Mouse (Mus musculus) ES-E14 (cell line): ENCODE data around the gene Ccdc191. TPM values are rescaled to one million over a fixed set of nuclear protein-coding genes. Genes with fewer than 3 reads are reported as not detected.

ENCODE experiments used
- DNase-seq: peaks from one replicate; pipeline ENCODE4 v3.0.0-alpha.2; 2013; ENCODE audit warnings: low read depth, low spot score
- H3K27ac ChIP-seq: 2 replicates; pipeline ENCODE4 v1.5.1; 2012; ENCODE audit warnings: low read depth, mild to moderate bottlenecking, low read length, moderate library complexity, mixed read lengths; ENCODE audit not compliant: poor library complexity, insufficient read depth, severe bottlenecking
- H3K36me3 ChIP-seq: 2 replicates; pipeline ENCODE4 v1.6.1; 2012; ENCODE audit warnings: mild to moderate bottlenecking, low read length, moderate library complexity, mixed read lengths; ENCODE audit not compliant: control insufficient read depth, poor library complexity, insufficient read depth, severe bottlenecking
- H3K4me1 ChIP-seq, 2 experiments: fragments of 150-350 bp in 1 of 2; sonication (generic) in 1 of 2; 2 replicates each; pipeline ENCODE4 v1.6.1; 2012; ENCODE audit warnings: low read length in 2 of 2, mild to moderate bottlenecking in 1 of 2, mixed read lengths in 1 of 2; ENCODE audit not compliant: control insufficient read depth in 2 of 2, insufficient read depth in 2 of 2, poor library complexity in 1 of 2
- H3K4me3 ChIP-seq, 2 experiments: fragments of 150-350 bp in 1 of 2; sonication (generic) in 1 of 2; 2 replicates each; pipeline ENCODE4 v1.5.1; 2012; ENCODE audit warnings: low read length in 2 of 2, low read depth in 1 of 2, mild to moderate bottlenecking in 1 of 2, mixed read lengths in 1 of 2; ENCODE audit not compliant: insufficient read depth in 1 of 2, poor library complexity in 1 of 2, severe bottlenecking in 1 of 2
- H3K9ac ChIP-seq: 2 replicates; pipeline ENCODE4 v1.6.1; 2012; ENCODE audit warnings: low read depth, mild to moderate bottlenecking, low read length, mixed read lengths; ENCODE audit not compliant: poor library complexity, insufficient read depth, severe bottlenecking
- H3K9me3 ChIP-seq: fragments of 150-350 bp; sonication (generic); 2 replicates; pipeline ENCODE4 v1.6.1; 2012; ENCODE audit warnings: low read depth, mild to moderate bottlenecking, low read length; ENCODE audit not compliant: control insufficient read depth, insufficient read depth
- CHD2 ChIP-seq: IDR thresholded peaks from 2 replicates; pipeline ENCODE4 v1.6.1; 2014; ENCODE audit warnings: mild to moderate bottlenecking, low read depth, low read length, inconsistent platforms
- HCFC1 ChIP-seq: IDR thresholded peaks from 2 replicates; pipeline ENCODE4 v1.6.1; 2012; ENCODE audit warnings: low read length, inconsistent platforms, borderline replicate concordance; ENCODE audit not compliant: insufficient read depth
- MAFK ChIP-seq: IDR thresholded peaks from 2 replicates; pipeline ENCODE4 v1.6.1; 2014; ENCODE audit warnings: mild to moderate bottlenecking, low read depth, low read length, inconsistent platforms; ENCODE audit not compliant: insufficient read depth
- ZC3H11A ChIP-seq: IDR thresholded peaks from 2 replicates; pipeline ENCODE4 v1.6.1; 2012; ENCODE audit warnings: low read depth, mild to moderate bottlenecking, inconsistent platforms, low read length, borderline replicate concordance
- ZNF384 ChIP-seq: IDR thresholded peaks from 2 replicates; pipeline ENCODE4 v1.6.1; 2012; ENCODE audit warnings: low read depth, low read length, inconsistent platforms
- in situ Hi-C, 2 experiments: fragments of 600-800 bp; cut with MboI; formaldehyde crosslinking; loops; one replicate each; pipeline ENCODE4 v1.15.1; 2025; ENCODE audit warnings: low sequenced_read_pairs in 2 of 2, inconsistent platforms in 1 of 2; ENCODE audit not compliant: unreplicated experiment in 2 of 2
- total RNA-seq: library from RNA; depleted of rRNA; stranded (reverse); fragments of 300-350 nt; gene quantifications from 2 replicates; pipeline ENCODE4 v1.2.3, GENCODE M21; 2012

Gene Ccdc191
- total RNA-seq, 1 experiment = 13.8 TPM

DNA sequence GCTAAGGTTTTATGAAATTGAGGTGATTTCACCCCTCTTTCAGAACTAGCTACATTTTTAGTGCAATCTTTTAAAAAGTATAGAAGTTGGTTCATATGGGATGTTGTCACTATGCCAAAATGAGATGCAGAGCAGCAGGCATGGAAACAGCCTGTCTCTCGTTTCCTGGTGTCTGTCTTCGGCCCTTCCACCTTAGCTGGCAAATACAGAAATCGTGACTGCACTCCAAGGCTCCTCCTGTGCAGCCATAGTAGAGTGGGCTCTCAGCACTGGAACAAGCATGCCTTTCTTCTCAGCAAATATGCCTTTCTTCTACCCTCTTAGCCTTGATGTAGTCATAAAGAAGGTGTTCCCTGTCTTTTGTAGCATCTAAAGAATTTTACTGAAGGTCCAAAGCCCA is 46.3 kb downstream of the Ccdc191 start:
- Histone ChIP-seq H3K36me3 (peaks cover 2% of the 10 kb centered on the region; the same call in 1 of the 2 replicates), H3K9ac (no peak overlapping the region), H3K9me3 (no peaks in the 10 kb centered on the region), H3K4me3 (no peak overlapping the region), H3K4me1 (no peaks in the 10 kb centered on the region), H3K27ac (no peak overlapping the region)
- in situ Hi-C loops = no loop called here
- no peak for DNase-seq
- no peak for TF ChIP-seq ZC3H11A
- TF ChIP-seq HCFC1 = no peak
- TF ChIP-seq ZNF384 = no peak
- TF ChIP-seq CHD2 = no peak
- TF ChIP-seq MAFK = no peak

GRCm38 (mm10) chr16:43940846-43941245 is 51.2 kb downstream of the Ccdc191 start:
- Histone ChIP-seq H3K4me1 (no peaks in the 10 kb centered on the region), H3K9ac (no peak overlapping the region), H3K4me3 (no peak overlapping the region), H3K36me3 (peaks cover 2% of the 10 kb centered on the region; the same call in 1 of the 2 replicates), H3K27ac (no peak overlapping the region), H3K9me3 (no peaks in the 10 kb centered on the region)
- no peak for DNase-seq
- in situ Hi-C loops = no loop called here
- TF ChIP-seq HCFC1 (no peak), CHD2 (no peak), ZC3H11A (no peak), MAFK (no peak), ZNF384 (no peak)

DNA sequence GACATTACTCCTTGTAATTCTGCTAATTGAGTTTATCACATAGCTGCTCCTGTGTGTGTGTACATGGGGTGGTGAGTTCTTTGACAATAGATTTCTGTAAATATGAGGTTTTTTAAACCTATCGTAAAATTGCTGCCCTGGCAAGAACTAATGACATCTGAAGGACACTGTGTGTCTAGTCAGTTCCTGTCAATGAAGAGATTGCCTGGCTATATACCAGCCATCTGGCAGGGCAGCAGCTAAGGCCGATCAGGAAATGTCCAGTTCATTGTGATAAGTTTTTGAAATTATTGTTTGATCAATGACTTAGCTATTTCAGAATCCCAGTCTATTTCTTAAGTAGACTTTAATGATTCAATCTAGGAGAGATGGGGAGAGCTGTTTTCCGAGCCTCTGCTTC is 55.8 kb downstream of the Ccdc191 start:
- no peaks in the 10 kb centered on the region for H3K4me1 ChIP-seq
- in situ Hi-C loops = no loop called here
- no peak for DNase-seq
- no peak overlapping the region for H3K4me3 ChIP-seq
- no peak for TF ChIP-seq CHD2
- no peak for TF ChIP-seq HCFC1
- no peak for TF ChIP-seq ZNF384
- no peak for TF ChIP-seq MAFK
- TF ChIP-seq ZC3H11A = no peak
- no peaks in the 10 kb centered on the region for H3K36me3 ChIP-seq
- no peak overlapping the region for H3K9ac ChIP-seq
- no peaks in the 10 kb centered on the region for H3K9me3 ChIP-seq
- H3K27ac ChIP-seq = no peak overlapping the region

DNA sequence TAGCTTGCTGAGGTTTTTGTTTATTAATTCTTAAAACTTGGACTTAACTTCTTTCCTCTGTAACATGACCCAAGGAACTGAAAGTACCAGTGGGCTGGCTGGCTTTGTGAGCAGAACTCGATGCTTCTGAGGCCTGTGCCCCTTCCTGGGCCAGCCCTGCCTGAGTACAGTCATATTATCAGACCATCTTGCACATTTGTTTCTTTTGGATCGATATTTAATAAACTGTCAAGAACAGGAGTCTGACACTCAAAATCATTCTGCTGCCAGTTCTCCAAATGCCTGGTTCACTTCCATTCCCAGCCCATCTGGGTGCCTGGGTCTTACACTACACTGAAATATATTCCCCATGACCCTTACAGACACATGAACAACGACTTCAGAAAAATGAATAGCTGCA is 56.3 kb downstream of the Ccdc191 start:
- no peaks in the 10 kb centered on the region for H3K4me1 ChIP-seq
- in situ Hi-C loops = no loop called here
- no peak overlapping the region for H3K9ac ChIP-seq
- no peak overlapping the region for H3K4me3 ChIP-seq
- TF ChIP-seq HCFC1 (no peak), CHD2 (no peak), ZNF384 (no peak), MAFK (no peak), ZC3H11A (no peak)
- H3K36me3 ChIP-seq = no peaks in the 10 kb centered on the region
- no peak overlapping the region for H3K27ac ChIP-seq
- DNase-seq = no peak
- H3K9me3 ChIP-seq = no peaks in the 10 kb centered on the region

- H3K36me3 ChIP-seq = peaks cover 8% of the 10 kb centered on the region; the same call in 1 of the 2 replicates
- H3K9me3 ChIP-seq = no peaks in the 10 kb centered on the region
- no peak for TF ChIP-seq MAFK
- no peak for TF ChIP-seq ZNF384
- TF ChIP-seq HCFC1 = no peak
- no peak for TF ChIP-seq CHD2
- TF ChIP-seq ZC3H11A = no peak
- H3K4me3 ChIP-seq = no peak overlapping the region
- no peak overlapping the region for H3K27ac ChIP-seq
- in situ Hi-C loops = no loop called here
- H3K9ac ChIP-seq = no peak overlapping the region
- H3K4me1 ChIP-seq = no peaks in the 10 kb centered on the region
- no peak for DNase-seq
These were observed 62.0 kb downstream of the Ccdc191 start for GRCm38 (mm10) chr16:43951591-43951990.
